Mouse (Mus musculus) right cerebral cortex, postnatal 4 days (tissue): ENCODE results near the gene Atraid.
"Not testable (repeated sequence)": the region's sequence is repeated elsewhere in the genome, so short reads cannot be mapped to it uniquely, and the experiment has no call there.

Experiments
- DNase-seq: peaks from one replicate; pipeline ENCODE4 v3.0.0-alpha.2; 2022

Gene Atraid

GRCm38 (mm10) chr5:31047848-31048762, at the start of gene Atraid:
Atraid (plus strand) TSS chr5:31048312.
- DNase-seq, result peak; percentile 97

- DNase-seq, result no peak
Observed at GRCm38 (mm10) chr5:30999324-30999723, 48.8 kb upstream of the Atraid start.

GRCm38 (mm10) chr5:31000122-31000521, 48.0 kb upstream of the Atraid start:
- no peak for DNase-seq

GRCm38 (mm10) chr5:31000993-31001392, 47.1 kb upstream of the Atraid start:
- DNase-seq, result no peak

- DNase-seq, result no peak
Observed at GRCm38 (mm10) chr5:31001560-31001959, 46.6 kb upstream of the Atraid start.

- peak; percentile 99 for DNase-seq
Observed at GRCm38 (mm10) chr5:31004184-31004583, 43.9 kb upstream of the Atraid start.

- DNase-seq, result no peak
Observed at GRCm38 (mm10) chr5:31012737-31013136, 35.4 kb upstream of the Atraid start.

- DNase-seq, result no peak
Observed at GRCm38 (mm10) chr5:31015913-31016312, 32.2 kb upstream of the Atraid start.

- DNase-seq, result not testable (repeated sequence)
Observed at GRCm38 (mm10) chr5:31021790-31022189, 26.3 kb upstream of the Atraid start.

- DNase-seq, result no peak
Observed at GRCm38 (mm10) chr5:31022690-31023089, 25.4 kb upstream of the Atraid start.

- DNase-seq, result no peak
Observed at GRCm38 (mm10) chr5:31023254-31023653, 24.9 kb upstream of the Atraid start.

GRCm38 (mm10) chr5:31024641-31025040, 23.5 kb upstream of the Atraid start:
- no peak for DNase-seq

GRCm38 (mm10) chr5:31030926-31031325, 17.2 kb upstream of the Atraid start:
- no peak for DNase-seq

- no peak for DNase-seq
Observed at GRCm38 (mm10) chr5:31031508-31031907, 16.6 kb upstream of the Atraid start.

- no peak for DNase-seq
Observed at GRCm38 (mm10) chr5:31034669-31035068, 13.4 kb upstream of the Atraid start.

GRCm38 (mm10) chr5:31036556-31036955, 11.6 kb upstream of the Atraid start:
- not testable (repeated sequence) for DNase-seq

GRCm38 (mm10) chr5:31038171-31038845, 9.8 kb upstream of the Atraid start:
- no peak for DNase-seq

- DNase-seq, result no peak
Observed at GRCm38 (mm10) chr5:31046416-31046815, 1.7 kb upstream of the Atraid start.

GRCm38 (mm10) chr5:31047074-31047473, 1.0 kb upstream of the Atraid start:
- DNase-seq, result no peak

- DNase-seq, result peak; percentile 25
Observed at GRCm38 (mm10) chr5:31048763-31049641, 890 bp downstream of the Atraid start, which contains the start of gene Slc5a6. Slc5a6 (minus strand) TSS chr5:31048924.

GRCm38 (mm10) chr5:31050427-31050826, 2.3 kb downstream of the Atraid start:
- DNase-seq, result no peak

- not testable (repeated sequence) for DNase-seq
Observed at GRCm38 (mm10) chr5:31053728-31054127, 5.6 kb downstream of the Atraid start.
